Mouse (Mus musculus): ENCODE results near the gene Wipf3. TPM values are rescaled to one million over a fixed set of nuclear protein-coding genes. Genes with fewer than 3 reads are reported as not detected.

Gene Wipf3
- polyA plus RNA-seq, 1 experiment from 2014 or later = 3.7 TPM

DNA sequence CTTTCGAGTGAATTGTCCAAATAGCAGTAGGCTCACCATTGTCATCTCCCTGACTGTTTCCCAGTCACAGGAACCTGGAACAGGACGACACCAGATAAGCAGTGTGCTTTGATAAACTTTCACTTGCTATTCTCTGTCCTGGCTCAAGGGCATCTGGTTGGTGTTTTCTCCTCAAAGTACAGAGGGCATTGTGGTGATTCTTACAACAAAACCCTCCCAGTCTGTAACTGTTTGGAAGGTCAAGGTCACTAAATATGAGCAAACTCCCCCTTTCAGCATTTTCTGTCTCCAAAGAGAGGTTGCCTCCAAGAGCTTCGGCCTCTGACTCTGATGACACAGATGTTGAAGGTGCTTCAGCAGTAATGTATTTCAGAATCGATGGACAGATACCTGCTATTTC is 35.5 kb downstream of the Wipf3 start:
- ATAC-seq (no peak), DNase-seq (ENCODE audit: low spot score) (no peak)
- H3K27ac ChIP-seq (ENCODE audit: low read length) = no peak overlapping the region
- H3K9me3 ChIP-seq (ENCODE audit: low read length) = no peaks in the 10 kb centered on the region
- H3K4me3 ChIP-seq (ENCODE audit: low read depth, low read length) = no peak overlapping the region
- H3K9ac ChIP-seq (replicated peaks; ENCODE audit: low read depth) = no peak overlapping the region
- TF ChIP-seq CTCF (IDR thresholded peaks at IDR 0.05) (no peak), EP300 (IDR thresholded peaks at IDR 0.05) (no peak)
- H3K36me3 ChIP-seq (ENCODE audit: insufficient read depth, low read length) = no peaks in the 10 kb centered on the region
- no peaks in the 10 kb centered on the region for H3K27me3 ChIP-seq (replicated peaks; ENCODE audit: insufficient read depth, low read length)
- H3K4me1 ChIP-seq (ENCODE audit: insufficient read depth, low read depth, low read length) = no peaks in the 10 kb centered on the region
- no peak overlapping the region for H3K4me2 ChIP-seq (replicated peaks; ENCODE audit: low read depth, low read length)
- 82% methylated on average over 4 of the region's 4 CpGs for WGBS

DNA sequence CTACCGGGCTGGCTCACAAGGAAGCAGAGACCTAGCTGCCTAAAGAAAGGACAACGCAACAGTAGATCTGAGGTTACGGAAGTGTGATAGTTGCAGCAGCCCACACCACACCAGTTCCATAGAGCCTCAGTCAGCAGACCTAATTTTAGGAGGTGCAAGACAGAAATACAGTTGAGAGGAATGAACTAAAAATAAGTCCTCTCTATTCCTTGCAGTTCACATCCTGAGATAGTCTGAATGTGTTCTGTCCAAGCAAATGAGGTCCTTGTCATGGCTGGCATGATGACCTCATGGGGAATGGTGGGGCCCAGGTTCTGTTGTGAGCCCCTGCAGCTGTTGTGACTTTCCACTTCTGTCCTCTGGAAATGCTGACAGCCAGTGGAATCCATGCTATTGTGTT is 38.0 kb downstream of the Wipf3 start:
- no peak for DNase-seq (ENCODE audit: low spot score)
- no peak overlapping the region for H3K4me2 ChIP-seq (replicated peaks; ENCODE audit: low read depth, low read length)

DNA sequence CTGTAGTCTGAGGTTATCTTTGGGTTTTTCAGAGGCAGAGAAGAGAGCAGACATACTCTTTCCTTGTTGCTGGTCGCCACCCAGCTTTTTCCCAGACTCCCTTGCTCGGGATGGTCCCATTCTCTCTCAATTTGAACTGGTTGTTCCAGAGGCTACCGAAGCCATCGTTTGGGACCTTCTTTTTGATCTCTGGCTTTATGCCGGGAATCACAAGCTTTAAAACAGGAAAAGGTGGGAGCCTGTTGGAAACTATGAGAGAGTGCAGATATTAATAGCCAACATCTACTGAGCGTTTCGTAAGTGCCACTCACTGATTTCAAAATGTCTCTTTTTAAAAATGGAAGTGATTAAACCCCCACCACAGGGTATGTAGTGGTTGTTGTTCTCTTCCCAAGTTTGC is 42.5 kb downstream of the Wipf3 start:
- no peak overlapping the region for H3K27ac ChIP-seq (ENCODE audit: low read length)
- no peak for TF ChIP-seq CTCF (IDR thresholded peaks at IDR 0.05)
- 0 out of 2 replicates have a peak, but pooled peaks have one; percentile 33 for TF ChIP-seq EP300 (IDR thresholded peaks at IDR 0.05)

More for the DNA sequence above, 38.0 kb downstream of the Wipf3 start:
- no peaks in the 10 kb centered on the region for H3K36me3 ChIP-seq (ENCODE audit: insufficient read depth, low read length)
- H3K27ac ChIP-seq (ENCODE audit: low read length) = no peak overlapping the region
- H3K4me3 ChIP-seq (ENCODE audit: low read depth, low read length) = no peak overlapping the region
- no peak for ATAC-seq
- TF ChIP-seq EP300 (IDR thresholded peaks at IDR 0.05) (no peak), CTCF (IDR thresholded peaks at IDR 0.05) (no peak)
- no peaks in the 10 kb centered on the region for H3K9me3 ChIP-seq (ENCODE audit: low read length)
- WGBS = 68% methylated on average over 3 of the region's 3 CpGs
- no peak overlapping the region for H3K9ac ChIP-seq (replicated peaks; ENCODE audit: low read depth)
- H3K27me3 ChIP-seq (replicated peaks; ENCODE audit: insufficient read depth, low read length) = no peaks in the 10 kb centered on the region
- no peaks in the 10 kb centered on the region for H3K4me1 ChIP-seq (ENCODE audit: insufficient read depth, low read depth, low read length)

DNA sequence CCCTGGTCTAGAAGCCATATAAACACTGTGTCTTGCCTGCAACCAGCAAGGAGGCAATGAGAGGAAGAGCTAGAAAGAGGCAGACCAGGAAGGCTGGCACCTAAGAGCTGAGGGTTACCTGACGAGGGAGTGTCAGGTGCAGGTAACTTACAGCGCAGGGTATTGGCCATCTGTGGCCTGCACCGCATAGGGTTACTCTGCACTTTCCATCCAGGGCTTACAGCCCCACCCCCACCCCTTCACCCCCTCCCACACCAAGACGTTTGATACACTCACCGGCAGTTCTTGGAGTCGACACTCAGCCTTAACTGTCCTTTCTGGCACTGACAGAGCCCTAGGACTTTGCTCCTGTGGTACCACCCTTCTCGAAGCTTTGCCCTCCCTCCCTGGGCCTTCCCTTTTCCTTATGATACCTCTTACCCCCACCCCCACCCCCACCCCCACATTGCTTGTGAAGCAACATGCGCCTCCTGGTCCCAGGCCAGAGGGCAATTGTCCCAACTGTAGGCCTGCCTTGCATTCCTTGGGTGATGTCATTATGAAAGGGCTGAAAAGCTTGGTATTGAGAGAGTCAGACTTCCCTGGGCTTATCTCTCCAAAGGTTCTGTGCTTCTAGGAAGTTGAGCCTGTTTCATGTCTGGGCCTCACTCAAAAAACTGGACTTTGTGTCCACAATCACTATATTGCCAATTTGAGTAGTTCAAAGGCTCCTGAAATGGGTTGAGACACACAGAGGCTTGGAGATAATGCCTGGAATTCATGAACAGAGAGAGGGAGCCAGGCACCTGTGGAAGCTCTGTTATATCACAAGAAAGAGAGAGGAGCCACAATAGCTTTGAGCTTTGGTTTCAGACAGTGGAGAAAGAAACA is 43.7 kb downstream of the Wipf3 start:
- DNase-seq (ENCODE audit: low spot score) = peak; percentile 71
- peak; percentile 76 for ATAC-seq
- no peak for TF ChIP-seq EP300 (IDR thresholded peaks at IDR 0.05)
- TF ChIP-seq CTCF (IDR thresholded peaks at IDR 0.05) = no peak
- no peaks in the 10 kb centered on the region for H3K9me3 ChIP-seq (ENCODE audit: low read length)
- H3K9ac ChIP-seq (replicated peaks; ENCODE audit: low read depth) = no peak overlapping the region
- no peaks in the 10 kb centered on the region for H3K27me3 ChIP-seq (replicated peaks; ENCODE audit: insufficient read depth, low read length)
- no peaks in the 10 kb centered on the region for H3K36me3 ChIP-seq (ENCODE audit: insufficient read depth, low read length)
- H3K27ac ChIP-seq (ENCODE audit: low read length) = peak overlapping the region; percentile 6; the same call in 1 of the 2 replicates
- no peaks in the 10 kb centered on the region; the same call in 1 of the 2 replicates for H3K4me1 ChIP-seq (ENCODE audit: insufficient read depth, low read depth, low read length)
- no peak overlapping the region for H3K4me3 ChIP-seq (ENCODE audit: low read depth, low read length)
- WGBS = 58% methylated on average over 8 of the region's 8 CpGs
- no peak overlapping the region for H3K4me2 ChIP-seq (replicated peaks; ENCODE audit: low read depth, low read length)

More for the DNA sequence above, 42.5 kb downstream of the Wipf3 start:
- Histone ChIP-seq H3K9ac (replicated peaks; ENCODE audit: low read depth) (no peak overlapping the region), H3K9me3 (ENCODE audit: low read length) (no peaks in the 10 kb centered on the region), H3K36me3 (ENCODE audit: insufficient read depth, low read length) (no peaks in the 10 kb centered on the region), H3K27me3 (replicated peaks; ENCODE audit: insufficient read depth, low read length) (no peaks in the 10 kb centered on the region), H3K4me2 (replicated peaks; ENCODE audit: low read depth, low read length) (no peak overlapping the region), H3K4me3 (ENCODE audit: low read depth, low read length) (no peak overlapping the region), H3K4me1 (ENCODE audit: insufficient read depth, low read depth, low read length) (no peaks in the 10 kb centered on the region; the same call in 1 of the 2 replicates)
- ATAC-seq (no peak), DNase-seq (ENCODE audit: low spot score) (peak; percentile 37)
- WGBS = 59% methylated on average over 7 of the region's 7 CpGs

DNA sequence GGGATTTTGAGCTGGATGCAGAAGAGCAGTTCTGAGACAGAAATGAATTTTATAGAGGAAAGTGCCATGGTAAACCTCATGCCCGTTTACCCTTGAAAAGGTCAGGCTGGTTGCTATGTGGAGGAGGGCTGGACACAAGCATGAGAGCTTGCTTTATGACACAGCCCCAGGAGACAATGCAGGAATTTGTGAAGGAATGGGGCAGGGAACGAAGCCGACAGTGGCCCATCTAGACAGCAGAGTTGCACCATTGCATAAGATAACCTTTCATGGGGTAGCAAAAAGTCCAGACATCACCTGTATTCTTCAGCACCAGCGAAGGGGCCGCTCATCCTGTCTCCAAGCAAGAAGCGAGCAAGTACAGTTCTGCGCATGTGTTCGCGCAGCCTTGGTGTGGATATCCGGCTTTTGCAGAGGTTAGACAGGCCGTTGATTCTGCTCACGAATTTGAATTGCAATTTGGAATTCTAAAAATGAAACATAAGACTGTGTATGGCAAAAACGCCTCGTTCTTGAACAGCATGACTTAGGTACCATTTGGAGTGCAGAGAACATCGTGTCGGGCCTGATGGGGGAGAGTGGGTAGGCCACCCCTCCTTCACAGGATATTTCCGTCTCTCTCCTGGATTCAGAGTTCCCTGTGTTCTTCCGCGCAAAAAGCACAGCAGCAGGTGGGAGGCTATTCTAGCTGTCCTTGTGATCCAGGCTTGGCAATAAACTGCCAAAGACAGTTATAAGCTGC is 46.7 kb downstream of the Wipf3 start:
- 78% methylated on average over 19 of the region's 19 CpGs for WGBS
- Histone ChIP-seq H3K9me3 (ENCODE audit: low read length) (no peaks in the 10 kb centered on the region), H3K9ac (replicated peaks; ENCODE audit: low read depth) (no peak overlapping the region)

DNA sequence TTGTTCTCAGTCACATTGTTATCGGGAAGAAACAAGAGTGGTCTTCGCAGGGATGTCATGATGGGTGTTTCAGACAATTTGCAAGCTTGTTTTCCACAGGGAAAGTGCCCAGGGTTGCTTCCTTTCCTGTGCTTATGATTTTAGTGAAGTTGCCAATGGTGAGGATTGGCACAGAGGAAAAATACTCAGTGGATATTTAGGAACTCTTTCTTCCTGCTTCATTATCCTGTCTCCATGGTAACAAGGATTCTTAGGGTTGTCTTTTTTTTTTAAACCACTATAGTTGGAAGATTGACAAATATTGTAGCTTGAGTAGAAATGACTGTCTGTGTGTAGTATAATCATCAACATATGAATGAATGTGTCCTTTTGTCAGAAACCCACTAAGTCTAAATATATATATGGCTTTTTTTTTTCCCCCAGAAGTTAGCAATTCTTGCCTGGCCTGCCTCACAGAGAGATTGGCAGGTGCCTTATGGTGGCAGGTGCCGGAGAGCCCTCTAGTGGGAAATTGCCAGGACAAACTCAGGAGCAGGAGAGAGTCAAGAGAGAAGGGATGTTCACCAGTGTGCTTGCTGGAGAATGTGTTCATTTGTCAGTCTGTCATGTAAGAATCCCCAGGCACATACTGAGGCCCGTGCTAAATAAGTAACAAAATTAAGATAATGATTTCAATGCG is 49.4 kb downstream of the Wipf3 start:
- peak; percentile 60 for TF ChIP-seq CTCF (IDR thresholded peaks at IDR 0.05)
- TF ChIP-seq EP300 (IDR thresholded peaks at IDR 0.05) = no peak
- H3K4me3 ChIP-seq (ENCODE audit: low read depth, low read length) = no peak overlapping the region
- H3K27me3 ChIP-seq (replicated peaks; ENCODE audit: insufficient read depth, low read length) = no peaks in the 10 kb centered on the region
- no peaks in the 10 kb centered on the region for H3K36me3 ChIP-seq (ENCODE audit: insufficient read depth, low read length)
- no peaks in the 10 kb centered on the region for H3K9me3 ChIP-seq (ENCODE audit: low read length)
- no peak overlapping the region for H3K27ac ChIP-seq (ENCODE audit: low read length)
- no peak overlapping the region for H3K9ac ChIP-seq (replicated peaks; ENCODE audit: low read depth)
- ATAC-seq = no peak
- 69% methylated on average over 5 of the region's 5 CpGs for WGBS
- no peak overlapping the region for H3K4me2 ChIP-seq (replicated peaks; ENCODE audit: low read depth, low read length)
- peak; percentile 44 for DNase-seq (ENCODE audit: low spot score)
- no peaks in the 10 kb centered on the region for H3K4me1 ChIP-seq (ENCODE audit: insufficient read depth, low read depth, low read length)

More for the DNA sequence above, 46.7 kb downstream of the Wipf3 start:
- no peaks in the 10 kb centered on the region; the same call in 1 of the 2 replicates for H3K4me1 ChIP-seq (ENCODE audit: insufficient read depth, low read depth, low read length)
- H3K4me3 ChIP-seq (ENCODE audit: low read depth, low read length) = no peak overlapping the region
- H3K27me3 ChIP-seq (replicated peaks; ENCODE audit: insufficient read depth, low read length) = no peaks in the 10 kb centered on the region
- no peaks in the 10 kb centered on the region for H3K36me3 ChIP-seq (ENCODE audit: insufficient read depth, low read length)
- no peak overlapping the region for H3K27ac ChIP-seq (ENCODE audit: low read length)
- DNase-seq (ENCODE audit: low spot score) (no peak), ATAC-seq (no peak)
- TF ChIP-seq EP300 (IDR thresholded peaks at IDR 0.05) (no peak), CTCF (IDR thresholded peaks at IDR 0.05) (no peak)
- H3K4me2 ChIP-seq (replicated peaks; ENCODE audit: low read depth, low read length) = no peak overlapping the region

All from lung, postnatal 0 days (tissue).